In the genomic region with DNA sequence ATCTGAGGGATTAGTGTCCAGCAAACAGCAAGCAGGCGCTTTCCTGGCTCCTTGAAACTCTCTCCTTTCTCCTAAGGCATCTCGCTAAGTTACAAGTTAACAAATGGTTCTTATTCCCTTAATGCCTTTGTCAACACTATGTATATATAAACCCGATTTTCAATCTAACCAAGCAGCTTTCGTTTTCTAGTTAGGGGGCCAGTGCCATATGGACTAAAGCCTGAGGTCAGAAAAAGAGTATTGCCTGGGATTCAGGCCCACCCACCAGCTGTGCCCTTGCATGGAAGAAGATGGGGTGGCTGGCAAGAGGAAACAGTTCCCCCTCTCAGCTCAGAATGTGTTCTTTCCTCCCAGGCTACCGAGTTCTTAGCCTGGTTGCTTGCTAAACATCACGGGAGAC, we compare ENCODE assay signal across 22 mouse cellular contexts. TPM values are rescaled to one million over a fixed set of nuclear protein-coding genes. Genes with fewer than 3 reads are reported as not detected.
A peak's percentile ranks its signal among the peaks of the same experiment; 100 is the strongest.
DNase-seq lines count a peak whose midpoint lies in the region; ATAC-seq and TF ChIP-seq lines count a peak whose summit lies in the region.
"Had no signal": no experiment of that assay in that cellular context is flagged by ENCODE, and none has a peak within 500 bp of the region (broad histone marks: within the 10 kb centered on the region; RNA-seq: fewer than 3 reads in every experiment).

No protein-coding gene starts in this region.

- peak; percentile 41; the same call in 1 of the 2 replicates for ATAC-seq in forebrain, embryonic 13.5 days
- ATAC-seq in forebrain, embryonic 16.5 days: no peak
- peak; percentile 65; the same call in 1 of the 2 replicates for ATAC-seq in stomach, embryonic 14.5 days (ENCODE audit: insufficient number of reproducible peaks, insufficient read depth, low FRiP score, low read depth)
- no peak for ATAC-seq in stomach, postnatal 0 days (ENCODE audit: low FRiP score, low TSS enrichment)
- ATAC-seq in midbrain, embryonic 12.5 days (ENCODE audit: low FRiP score, low read depth): peak; percentile 72; the same call in 1 of the 2 replicates
- ATAC-seq in granulocyte monocyte progenitor cell, adult 5-6 weeks (replicated peaks; ENCODE audit: poor library complexity, severe bottlenecking): no peak
- ATAC-seq: intestine, embryonic 16.5 days had no signal

- H3K27ac ChIP-seq in forebrain, embryonic 13.5 days: no peak overlapping the region
- H3K27ac ChIP-seq in forebrain, embryonic 16.5 days (ENCODE audit: low read length): no peak overlapping the region
- H3K27ac ChIP-seq in stomach, embryonic 14.5 days (ENCODE audit: low read length): peak overlapping the region; percentile 12
- H3K27ac ChIP-seq in stomach, postnatal 0 days (replicated peaks): no peak overlapping the region
- H3K27ac ChIP-seq in midbrain, embryonic 12.5 days (replicated peaks): no peak overlapping the region; the same call in 1 of the 2 replicates
- H3K27ac ChIP-seq: embryonic facial prominence, embryonic 15.5 days; hindbrain, embryonic 12.5 days; limb, embryonic 10.5 days; neural tube, embryonic 15.5 days had no signal

- no peak overlapping the region for H3K4me2 ChIP-seq in forebrain, embryonic 13.5 days
- H3K4me2 ChIP-seq in forebrain, embryonic 16.5 days (ENCODE audit: low read length): no peak overlapping the region
- no peak overlapping the region for H3K4me2 ChIP-seq in stomach, embryonic 14.5 days (replicated peaks; ENCODE audit: low read depth, low read length)
- no peak overlapping the region for H3K4me2 ChIP-seq in stomach, postnatal 0 days (replicated peaks; ENCODE audit: low read depth)
- no peak overlapping the region for H3K4me2 ChIP-seq in midbrain, embryonic 12.5 days (replicated peaks)
- H3K4me2 ChIP-seq: embryonic facial prominence, embryonic 15.5 days; hindbrain, embryonic 12.5 days; neural tube, embryonic 15.5 days had no signal

- DNase-seq in stomach, postnatal 0 days (ENCODE audit: low spot score): no peak
- DNase-seq in spleen, adult 18-20 months: no peak
- DNase-seq: adrenal gland, postnatal 36 days; B cell, adult 2 months; cerebellum, adult 18-20 months; gastrocnemius, postnatal 36 days; kidney, postnatal 36 days; lung, adult 18-20 months; lung, postnatal 14 days; right cerebral cortex, postnatal 14 days; thymus, postnatal 36 days had no signal

- no peak overlapping the region for H3K4me3 ChIP-seq in forebrain, embryonic 13.5 days
- no peak overlapping the region for H3K4me3 ChIP-seq in forebrain, embryonic 16.5 days (replicated peaks; ENCODE audit: low read length)
- H3K4me3 ChIP-seq in stomach, embryonic 14.5 days (ENCODE audit: low read depth, low read length): no peak overlapping the region
- H3K4me3 ChIP-seq in stomach, postnatal 0 days (ENCODE audit: low read depth, low read length): no peak overlapping the region
- H3K4me3 ChIP-seq in midbrain, embryonic 12.5 days: no peak overlapping the region
- H3K4me3 ChIP-seq: embryonic facial prominence, embryonic 15.5 days; hindbrain, embryonic 12.5 days; limb, embryonic 10.5 days; megakaryocyte, embryonic 14.5 days; neural tube, embryonic 15.5 days had no signal

- H3K36me3 ChIP-seq in forebrain, embryonic 13.5 days (ENCODE audit: poor library complexity, severe bottlenecking): no peaks in the 10 kb centered on the region
- no peaks in the 10 kb centered on the region for H3K36me3 ChIP-seq in forebrain, embryonic 16.5 days (ENCODE audit: control insufficient read depth, insufficient read depth)
- H3K36me3 ChIP-seq in stomach, embryonic 14.5 days (ENCODE audit: control insufficient read depth, insufficient read depth, low read length): no peaks in the 10 kb centered on the region
- H3K36me3 ChIP-seq in stomach, postnatal 0 days (ENCODE audit: control insufficient read depth, insufficient read depth, low read length): no peaks in the 10 kb centered on the region
- H3K36me3 ChIP-seq in midbrain, embryonic 12.5 days: no peaks in the 10 kb centered on the region
- H3K36me3 ChIP-seq: embryonic facial prominence, embryonic 15.5 days; hindbrain, embryonic 12.5 days; limb, embryonic 10.5 days; neural tube, embryonic 15.5 days had no signal

- H3K4me1 ChIP-seq in forebrain, embryonic 13.5 days: peaks cover 8% of the 10 kb centered on the region
- no peaks in the 10 kb centered on the region for H3K4me1 ChIP-seq in forebrain, embryonic 16.5 days (replicated peaks; ENCODE audit: control insufficient read depth, insufficient read depth, low read length)
- no peaks in the 10 kb centered on the region for H3K4me1 ChIP-seq in stomach, embryonic 14.5 days (ENCODE audit: control insufficient read depth, insufficient read depth, low read length)
- no peaks in the 10 kb centered on the region for H3K4me1 ChIP-seq in stomach, postnatal 0 days (replicated peaks; ENCODE audit: control insufficient read depth, insufficient read depth)
- H3K4me1 ChIP-seq in midbrain, embryonic 12.5 days: peaks cover 8% of the 10 kb centered on the region; the same call in 1 of the 2 replicates
- H3K4me1 ChIP-seq: embryonic facial prominence, embryonic 15.5 days; hindbrain, embryonic 12.5 days; limb, embryonic 10.5 days; megakaryocyte, embryonic 14.5 days; neural tube, embryonic 15.5 days had no signal

- no peak for TF ChIP-seq CTCF in stomach, postnatal 0 days (IDR thresholded peaks at IDR 0.05; ENCODE audit: low read depth)

- no peak overlapping the region for H3K9ac ChIP-seq in forebrain, embryonic 13.5 days
- H3K9ac ChIP-seq in forebrain, embryonic 16.5 days (replicated peaks; ENCODE audit: low read depth, low read length): no peak overlapping the region
- no peak overlapping the region for H3K9ac ChIP-seq in stomach, embryonic 14.5 days (replicated peaks; ENCODE audit: low read depth, low read length)
- H3K9ac ChIP-seq in stomach, postnatal 0 days (ENCODE audit: low read length): no peak overlapping the region
- no peak overlapping the region for H3K9ac ChIP-seq in midbrain, embryonic 12.5 days (replicated peaks)
- H3K9ac ChIP-seq: embryonic facial prominence, embryonic 15.5 days; hindbrain, embryonic 12.5 days; neural tube, embryonic 15.5 days had no signal

- no peaks in the 10 kb centered on the region for H3K27me3 ChIP-seq in forebrain, embryonic 13.5 days
- H3K27me3 ChIP-seq in forebrain, embryonic 16.5 days (replicated peaks; ENCODE audit: control insufficient read depth, insufficient read depth, low read length): no peaks in the 10 kb centered on the region
- H3K27me3 ChIP-seq in stomach, embryonic 14.5 days (ENCODE audit: control insufficient read depth, insufficient read depth, low read length): no peaks in the 10 kb centered on the region
- no peaks in the 10 kb centered on the region for H3K27me3 ChIP-seq in stomach, postnatal 0 days (ENCODE audit: control insufficient read depth, insufficient read depth, low read length)
- H3K27me3 ChIP-seq in midbrain, embryonic 12.5 days: peaks cover 17% of the 10 kb centered on the region
- H3K27me3 ChIP-seq: embryonic facial prominence, embryonic 15.5 days; hindbrain, embryonic 12.5 days; megakaryocyte, embryonic 14.5 days; neural tube, embryonic 15.5 days had no signal

- H3K9me3 ChIP-seq in forebrain, embryonic 13.5 days (replicated peaks): no peaks in the 10 kb centered on the region
- H3K9me3 ChIP-seq in forebrain, embryonic 16.5 days (ENCODE audit: control insufficient read depth, low read length): no peaks in the 10 kb centered on the region
- no peaks in the 10 kb centered on the region for H3K9me3 ChIP-seq in stomach, embryonic 14.5 days (ENCODE audit: control insufficient read depth, low read depth, low read length)
- no peaks in the 10 kb centered on the region for H3K9me3 ChIP-seq in stomach, postnatal 0 days (ENCODE audit: control insufficient read depth, low read length)
- no peaks in the 10 kb centered on the region for H3K9me3 ChIP-seq in midbrain, embryonic 12.5 days
- H3K9me3 ChIP-seq: embryonic facial prominence, embryonic 15.5 days; hindbrain, embryonic 12.5 days; limb, embryonic 10.5 days; neural tube, embryonic 15.5 days had no signal

- WGBS in forebrain, embryonic 13.5 days: 12% methylated on average over 6 of the region's 6 CpGs
- 12% methylated on average over 6 of the region's 6 CpGs for WGBS in forebrain, embryonic 16.5 days
- WGBS in stomach, embryonic 14.5 days: 30% methylated on average over 6 of the region's 6 CpGs
- WGBS in stomach, postnatal 0 days: 17% methylated on average over 6 of the region's 6 CpGs
- 8% methylated on average over 6 of the region's 6 CpGs for WGBS in midbrain, embryonic 12.5 days

- no peak for TF ChIP-seq EP300 in stomach, postnatal 0 days (optimal IDR thresholded peaks at IDR 0.05)

RNA-seq across cellular contexts. Expression of gene Dmrta1, which starts 40.6 kb away (rescaled TPM):
- polyA plus RNA-seq in forebrain, embryonic 13.5 days (2015; fragmentation: Nextera tagmentation; extraction: Ambion mirVana): 3.0 and 3.4 TPM in 2 replicates
- 0.32 and 0.41 TPM in 2 replicates for polyA plus RNA-seq in forebrain, embryonic 16.5 days (2015; fragmentation: Nextera tagmentation; extraction: Ambion mirVana)
- polyA plus RNA-seq in stomach, embryonic 14.5 days (2014; fragmentation: Nextera tagmentation; extraction: Ambion mirVana): 0.43 and 1.5 TPM in 2 replicates
- polyA plus RNA-seq in stomach, postnatal 0 days (2015; fragmentation: Nextera tagmentation; extraction: Ambion mirVana): 0.08 and 0.17 TPM in 2 replicates
- 1.3 and 2.1 TPM in 2 replicates for polyA plus RNA-seq in midbrain, embryonic 12.5 days (2016; fragmentation: Nextera tagmentation; extraction: Ambion mirVana)
- not detected in 2 replicates for total RNA-seq in granulocyte monocyte progenitor cell, adult 5-6 weeks (2014; fragmentation: Nextera tagmentation)
- total RNA-seq in granulocyte monocyte progenitor cell, adult 5-6 weeks (2017): not detected in 2 replicates
- total RNA-seq: gastrocnemius, postnatal 36 days had no signal

Comparison
In these comparisons a context has a peak if more than half of its experiments do, and no peak if none do; other contexts are left out.
1. ATAC-seq: peak in forebrain, embryonic 13.5 days (single experiment), stomach, embryonic 14.5 days (single experiment) and midbrain, embryonic 12.5 days (single experiment); none in forebrain, embryonic 16.5 days (single experiment), stomach, postnatal 0 days (single experiment) and granulocyte monocyte progenitor cell, adult 5-6 weeks (single experiment).